Mouse (Mus musculus): ENCODE measurements around the gene Lcn4. TPM values are rescaled to one million over a fixed set of nuclear protein-coding genes. Genes with fewer than 3 reads are reported as not detected.

The Lcn4 gene
- total RNA-seq, 2 experiments from 2014 or later: not detected

GRCm38 (mm10) chr2:26636325-26636635, 34.8 kb downstream of the Lcn4 start:
- no peak for DNase-seq
- intact Hi-C loops (cut with DNase I; ENCODE audit: low total_unique reads): loop anchor here (5.0 kb wide), 1 partner anchor 39 kb away; no protein-coding TSS in a partner anchor

- intact Hi-C loops (cut with DNase I; ENCODE audit: low total_unique reads): loop anchor here (5.0 kb wide), 1 partner anchor 38 kb away; no protein-coding TSS in a partner anchor
Observed at GRCm38 (mm10) chr2:26635489-26636324, 35.4 kb downstream of the Lcn4 start.

GRCm38 (mm10) chr2:26634629-26635488, 36.2 kb downstream of the Lcn4 start:
- intact Hi-C loops (cut with DNase I; ENCODE audit: low total_unique reads): loop anchor here (5.0 kb wide), 1 partner anchor 38 kb away; no protein-coding TSS in a partner anchor
- DNase-seq: no peak

More at GRCm38 (mm10) chr2:26635489-26636324, 35.4 kb downstream of the Lcn4 start:
- DNase-seq: no peak

DNA sequence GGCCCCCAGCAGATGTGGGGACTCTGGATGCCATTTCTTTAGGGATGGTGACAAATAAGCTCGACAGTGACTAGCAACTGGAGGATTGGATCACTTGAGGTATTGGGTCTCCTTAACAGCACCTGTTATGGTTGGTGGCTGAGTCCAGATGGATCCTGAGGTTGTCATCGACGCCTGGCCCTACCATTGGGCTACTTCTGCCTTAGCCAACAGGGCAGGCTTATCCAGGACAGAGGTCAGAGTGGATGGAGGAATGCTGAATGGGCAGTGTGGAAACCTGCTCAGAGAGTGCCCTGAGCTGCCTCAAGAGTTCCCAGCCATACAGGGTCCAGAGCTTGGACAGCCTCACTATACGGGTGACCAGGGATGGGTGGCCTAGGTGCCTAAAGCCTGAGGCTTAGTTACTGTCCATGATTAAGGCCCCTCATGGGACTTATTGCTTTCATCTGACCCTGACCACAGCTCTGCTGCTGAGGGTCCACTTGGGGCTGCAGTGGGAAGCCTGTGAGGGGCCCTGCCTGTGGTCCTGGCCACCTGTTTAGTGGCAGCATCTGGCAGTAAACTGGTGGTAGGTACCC, 37.0 kb downstream of the Lcn4 start:
- intact Hi-C loops (cut with DNase I; ENCODE audit: low total_unique reads): no loop called here
- no peak for DNase-seq

- intact Hi-C loops (cut with DNase I; ENCODE audit: low total_unique reads): no loop called here
- no peak for DNase-seq
Observed at GRCm38 (mm10) chr2:26632541-26633395, 38.3 kb downstream of the Lcn4 start.

DNA sequence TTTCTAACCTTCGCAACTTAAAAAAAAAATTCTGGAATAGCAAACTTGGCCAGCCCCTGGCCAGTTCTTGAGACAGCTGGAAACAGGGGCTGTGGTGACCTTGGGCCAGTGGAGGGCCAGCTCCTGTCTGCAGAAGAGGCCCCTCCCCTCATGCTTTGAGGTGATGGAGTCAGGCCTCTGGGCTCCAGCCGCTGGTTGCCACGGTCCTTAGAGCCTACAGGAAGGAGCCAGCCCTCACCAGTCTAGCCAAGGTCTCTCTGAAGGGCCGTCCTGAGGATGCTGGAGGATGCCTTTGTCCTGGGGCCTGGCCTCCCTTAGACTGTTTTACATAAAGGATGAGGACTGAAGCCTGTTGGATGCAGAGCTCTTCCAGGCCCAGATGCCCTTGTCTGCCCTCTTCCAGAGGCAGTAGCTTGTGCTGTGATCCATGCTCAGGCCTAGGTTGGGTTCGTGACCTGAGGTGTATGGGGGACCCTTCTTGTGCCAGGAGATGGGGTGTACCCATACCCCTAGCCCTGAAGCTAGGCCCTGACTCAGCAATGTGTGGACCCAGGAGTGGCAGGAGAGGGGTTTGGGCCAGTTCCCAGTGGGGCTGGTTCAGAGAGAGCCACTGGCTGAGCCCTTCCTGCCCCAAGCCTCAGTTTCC, 42.2 kb downstream of the Lcn4 start:
- intact Hi-C loops (cut with DNase I; ENCODE audit: low total_unique reads): no loop called here
- DNase-seq: no peak

DNA sequence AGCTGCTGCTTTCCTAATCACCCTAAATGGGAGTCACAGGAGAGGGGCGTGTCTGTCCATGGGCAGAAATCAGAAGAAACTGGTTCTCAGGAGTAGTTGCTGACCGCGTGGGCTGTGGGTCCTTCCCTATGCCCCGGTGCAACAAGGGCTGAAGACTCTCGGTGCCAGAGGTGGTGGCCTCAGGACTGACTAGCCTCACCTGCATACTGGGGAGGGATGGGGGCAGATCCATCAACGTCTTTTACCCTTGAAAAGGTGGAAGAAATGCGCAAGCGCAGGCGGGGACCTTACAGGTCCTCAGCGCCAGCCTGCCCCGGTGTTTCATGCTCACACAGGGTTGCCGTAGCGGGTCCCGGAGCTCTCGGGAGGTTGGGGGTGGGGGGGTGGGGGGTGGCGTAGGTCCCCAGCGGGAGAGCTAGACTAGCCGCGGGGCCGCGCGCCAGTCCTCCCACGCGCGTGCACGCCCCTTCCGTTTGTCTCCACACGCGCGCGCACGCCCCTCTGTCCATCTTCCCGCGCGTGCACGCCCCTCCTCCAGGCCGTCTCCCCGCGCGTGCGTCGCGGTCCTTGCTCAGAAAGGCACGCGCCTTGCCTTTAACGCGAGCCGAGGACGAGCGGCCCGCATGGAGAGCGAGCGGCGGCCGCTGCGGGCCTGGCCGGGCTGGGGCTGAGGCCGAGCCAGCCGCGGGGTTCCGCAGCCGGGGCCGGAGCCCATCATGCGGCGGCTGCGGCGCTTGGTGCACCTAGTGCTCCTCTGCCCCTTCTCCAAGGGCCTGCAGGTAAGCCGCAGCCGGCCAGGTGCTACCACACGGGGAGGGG, 43.0 kb downstream of the Lcn4 start, which contains the start of gene Fam69b:
Fam69b (plus strand) TSS at position 537 of the 819 bp plus-strand sequence.
- DNase-seq: peak; percentile 75
- intact Hi-C loops (cut with DNase I; ENCODE audit: low total_unique reads): no loop called here

GRCm38 (mm10) chr2:26626081-26626480, 45.0 kb downstream of the Lcn4 start:
- no peak for DNase-seq
- intact Hi-C loops (cut with DNase I; ENCODE audit: low total_unique reads): no loop called here

GRCm38 (mm10) chr2:26625419-26625818, 45.7 kb downstream of the Lcn4 start:
- no peak for DNase-seq
- intact Hi-C loops (cut with DNase I; ENCODE audit: low total_unique reads): no loop called here

- intact Hi-C loops (cut with DNase I; ENCODE audit: low total_unique reads): no loop called here
- DNase-seq: no peak
Observed at GRCm38 (mm10) chr2:26622984-26623383, 48.1 kb downstream of the Lcn4 start.

DNA sequence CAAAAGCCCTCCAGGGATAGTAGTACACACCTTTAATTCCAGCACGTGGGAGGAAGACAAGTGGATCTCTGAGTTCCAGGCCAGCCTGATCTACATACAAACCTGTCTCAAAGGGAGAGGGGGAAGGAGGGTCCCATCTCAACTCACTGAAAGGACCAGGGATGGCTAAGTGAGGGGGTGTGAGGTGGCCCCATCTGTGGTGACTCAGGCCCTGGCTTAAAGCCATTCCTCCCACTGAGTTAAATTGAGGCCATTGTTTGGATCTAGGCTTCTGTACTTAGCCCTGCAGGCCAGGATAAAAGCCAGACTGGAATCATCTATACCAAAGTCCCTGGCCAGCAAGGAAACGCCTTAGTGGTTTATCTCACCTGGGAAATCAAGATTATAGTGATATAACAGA, 49.8 kb downstream of the Lcn4 start:
- intact Hi-C loops (cut with DNase I; ENCODE audit: low total_unique reads): no loop called here
- DNase-seq: no peak

GRCm38 (mm10) chr2:26617928-26618327, 53.2 kb downstream of the Lcn4 start:
- intact Hi-C loops (cut with DNase I; ENCODE audit: low total_unique reads): no loop called here
- no peak for DNase-seq

Other genes with a start within 250 kb of the Lcn4 start
- 10 to 100 TPM; 20.9 to 24.1 TPM for gene Sec16a, start 226.1 kb downstream of the Lcn4 start, total RNA-seq (2021)
- gene Notch1, start 154.6 kb downstream of the Lcn4 start, total RNA-seq (2021): 10 to 100 TPM; 17.1 to 18.9 TPM
- 100 to 1,000 TPM in 1 of 2 experiments, 10 to 100 TPM in 1; 64.1 to 106 TPM for gene Egfl7, start 91.3 kb downstream of the Lcn4 start, total RNA-seq (2021)
- not detected for gene Gm20532, start 84.6 kb downstream of the Lcn4 start, total RNA-seq (2021)
- gene Agpat2, start 66.9 kb downstream of the Lcn4 start, total RNA-seq (2021): 1 to 10 TPM; 4.9 to 6.3 TPM
- gene Fam69b, start 42.8 kb downstream of the Lcn4 start, total RNA-seq (2021): 1 to 10 TPM; 1.4 to 3.1 TPM
- not detected for gene Abo, start 193.7 kb upstream of the Lcn4 start, total RNA-seq (2021)
- 10 to 100 TPM; 11.9 to 13.3 TPM for gene Surf6, start 231.6 kb upstream of the Lcn4 start, total RNA-seq (2021)
- gene Med22, start 239.4 kb upstream of the Lcn4 start, total RNA-seq (2021): 10 to 100 TPM; 19.2 to 19.7 TPM
- gene Rpl7a, start 239.5 kb upstream of the Lcn4 start, total RNA-seq (2021): 100 to 1,000 TPM; 309 to 346 TPM
- 10 to 100 TPM; 15.3 to 17.2 TPM for gene Surf2, start 245.1 kb upstream of the Lcn4 start, total RNA-seq (2021)
- 10 to 100 TPM; 35.0 to 37.8 TPM for gene Surf1, start 245.2 kb upstream of the Lcn4 start, total RNA-seq (2021)